Mouse (Mus musculus): ENCODE measurements around the gene Wfdc9.
"Not testable (repeated sequence)": the region's sequence is repeated elsewhere in the genome, so short reads cannot be mapped to it uniquely, and the experiment has no call there.

Wfdc9 gene

GRCm38 (mm10) chr2:164635266-164635665, 21.1 kb downstream of the Wfdc9 start:
- in situ Hi-C loops (cut with MboI; ENCODE audit: unreplicated experiment in 2 of 2) = no loop called here

- in situ Hi-C loops (cut with MboI; ENCODE audit: unreplicated experiment in 2 of 2) = no loop called here
Measured at GRCm38 (mm10) chr2:164621775-164622174, 34.6 kb downstream of the Wfdc9 start.

- in situ Hi-C loops (cut with MboI; ENCODE audit: unreplicated experiment in 2 of 2) = no loop called here
Measured at GRCm38 (mm10) chr2:164619050-164619449, 37.3 kb downstream of the Wfdc9 start.

- in situ Hi-C loops (cut with MboI; ENCODE audit: unreplicated experiment in 2 of 2) = no loop called here
Measured at GRCm38 (mm10) chr2:164615386-164615785, 41.0 kb downstream of the Wfdc9 start.

- in situ Hi-C loops (cut with MboI; ENCODE audit: unreplicated experiment in 2 of 2) = not testable (repeated sequence)
Measured at GRCm38 (mm10) chr2:164613471-164613870, 42.9 kb downstream of the Wfdc9 start, which contains the start of the genes Wfdc6b and Wfdc8. Gene Wfdc6b (plus strand): TSS chr2:164613522. Gene Wfdc8 (minus strand): TSS chr2:164613626.

GRCm38 (mm10) chr2:164608781-164609180, 47.6 kb downstream of the Wfdc9 start:
- in situ Hi-C loops (cut with MboI; ENCODE audit: unreplicated experiment in 2 of 2) = no loop called here

- in situ Hi-C loops (cut with MboI; ENCODE audit: unreplicated experiment in 2 of 2) = no loop called here
Measured at GRCm38 (mm10) chr2:164604411-164604810, 52.0 kb downstream of the Wfdc9 start.

- in situ Hi-C loops (cut with MboI; ENCODE audit: unreplicated experiment in 2 of 2) = no loop called here
Measured at GRCm38 (mm10) chr2:164603482-164603881, 52.9 kb downstream of the Wfdc9 start.

GRCm38 (mm10) chr2:164600179-164600578, 56.2 kb downstream of the Wfdc9 start:
- in situ Hi-C loops (cut with MboI; ENCODE audit: unreplicated experiment in 2 of 2) = no loop called here

Measured in v-Abl transformed pro-B cells (cell line).